Mouse (Mus musculus): Measurements from ENCODE around the gene Mlec.

Gene Mlec

DNA sequence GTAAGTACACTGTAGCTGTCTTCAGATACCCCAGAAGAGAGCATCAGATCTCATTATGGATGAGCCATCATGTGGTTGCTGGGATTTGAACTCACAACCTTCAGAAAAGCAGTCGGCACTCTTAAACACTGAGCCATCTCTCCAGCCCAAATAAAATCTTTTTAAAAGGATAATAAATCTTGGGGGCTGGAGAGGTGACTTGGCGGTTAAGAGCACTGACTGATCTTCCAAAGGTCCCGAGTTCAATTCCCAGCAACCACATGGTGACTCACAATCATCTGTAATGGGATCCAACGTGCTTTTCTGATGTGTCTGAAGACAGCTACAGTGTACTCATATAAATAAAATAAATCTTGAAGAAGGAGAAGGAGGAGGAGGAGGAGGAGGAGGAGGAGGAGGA, 6.5 kb upstream of the Mlec start:
- ChIA-PET POLR2A (interaction anchor here in 3 of 4 experiments (0.8 to 2.3 kb wide), 9 partner anchors 9 to 44 kb away, joined by 3 to 34 read pairs (median 6); partner anchors contain the start of gene Cabp1 (in 1 of the 3)), CTCF (interaction anchor here in 3 of 4 experiments (0.7 to 2.7 kb wide), 14 partner anchors 10 to 835 kb away, joined by 3 to 43 read pairs (median 5); no protein-coding TSS in a partner anchor)

DNA sequence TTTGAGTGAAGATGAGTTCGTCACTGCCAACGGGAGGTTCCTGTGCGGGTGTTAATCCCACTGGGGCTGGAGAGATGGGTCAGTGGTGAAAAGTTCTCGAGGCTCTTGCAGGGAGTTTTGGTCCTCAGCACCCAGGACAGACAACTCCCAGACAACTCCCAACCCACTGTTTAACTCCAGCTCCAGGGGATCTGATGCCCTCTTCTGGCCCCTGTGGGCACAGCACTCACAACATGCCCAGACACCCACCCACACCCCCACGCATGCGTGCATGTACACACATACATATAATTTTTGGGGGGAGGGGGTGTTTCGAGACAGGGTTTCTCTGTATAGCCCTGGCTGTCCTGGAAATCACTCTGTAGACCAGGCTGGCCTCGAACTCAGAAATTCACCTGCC, 5.6 kb upstream of the Mlec start:
- CTCF ChIA-PET, result interaction anchor here (0.5 to 2.5 kb wide), 19 partner anchors 11 to 783 kb away, joined by 3 to 12 read pairs (median 4); partner anchors contain the start of genes Kctd10 (in 1 of the 4) and Unc119b (in 1 of the 4)
- POLR2A ChIA-PET, result interaction anchor here in 3 of 4 experiments (0.8 to 14.5 kb wide), 13 partner anchors 10 to 454 kb away, joined by 3 to 367 read pairs (median 4); partner anchors contain the start of gene Unc119b (in 2 of the 3)

DNA sequence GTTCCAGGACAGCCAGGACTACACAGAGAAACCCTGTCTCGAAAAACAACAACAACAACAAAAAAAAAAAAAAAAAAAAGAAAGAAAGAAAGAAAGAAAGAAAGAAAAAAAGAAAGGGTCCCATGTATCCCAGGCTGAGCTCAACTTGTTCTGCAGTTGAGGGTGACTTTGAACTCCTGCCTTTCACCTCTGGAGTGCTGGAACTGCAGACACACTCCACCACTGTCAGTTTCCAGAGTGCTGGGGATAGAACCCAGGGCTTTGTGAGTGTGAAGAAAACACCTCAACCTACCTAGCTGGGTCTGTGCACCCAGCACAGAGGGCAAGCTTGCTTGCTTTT, 3.9 kb upstream of the Mlec start:
- CTCF ChIA-PET, result interaction anchor here in 3 of 4 experiments (0.6 to 2.5 kb wide), 5 partner anchors 10 to 182 kb away, joined by 3 to 12 read pairs (median 4); no protein-coding TSS in a partner anchor

DNA sequence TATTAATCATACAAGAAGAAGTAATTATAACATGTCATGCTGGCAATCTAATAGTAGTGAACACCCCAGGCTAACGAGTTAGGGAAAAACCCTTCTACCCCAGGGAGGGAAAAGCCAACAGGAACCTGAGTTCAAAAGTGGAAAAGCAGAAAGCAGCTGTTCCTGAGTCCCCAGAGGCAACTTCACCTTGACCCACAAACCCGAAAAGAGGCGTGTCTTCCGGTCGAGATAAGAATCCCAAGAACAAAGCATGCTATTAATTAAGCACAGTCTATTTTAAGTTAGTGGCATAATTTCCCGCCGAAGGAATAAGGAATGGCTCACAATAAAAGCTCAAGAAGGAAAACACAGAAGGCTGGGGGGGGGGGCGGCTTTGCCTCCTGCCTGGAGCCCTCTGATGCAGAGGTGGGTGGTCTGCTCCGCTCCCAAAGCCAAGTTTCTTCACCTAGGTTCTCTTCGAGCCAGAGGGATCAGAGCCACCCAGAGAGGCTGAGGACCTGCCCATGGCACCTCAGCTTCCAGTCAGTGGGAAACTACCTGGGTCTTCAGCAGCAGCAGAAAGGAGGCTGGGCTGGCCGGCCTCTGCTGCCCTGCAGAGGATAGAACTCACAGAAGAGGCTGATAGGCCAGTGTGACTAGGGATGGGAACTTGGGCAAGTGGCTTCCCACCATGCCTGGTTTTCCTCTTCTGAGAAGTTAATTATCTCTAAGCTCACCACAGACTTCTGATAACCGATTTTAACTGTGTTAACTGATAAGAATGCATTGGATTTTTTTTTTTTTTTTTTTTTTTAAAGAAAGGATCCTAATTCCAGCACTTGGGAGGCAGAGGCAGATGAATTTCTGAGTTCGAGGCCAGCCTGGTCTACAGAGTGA, 3.3 kb upstream of the Mlec start:
- ChIA-PET CTCF (interaction anchor here (0.6 to 2.5 kb wide), 16 partner anchors 10 to 456 kb away, joined by 3 to 16 read pairs (median 4); no protein-coding TSS in a partner anchor), POLR2A (interaction anchor here (0.5 to 14.5 kb wide), 38 partner anchors 9 to 1023 kb away, joined by 3 to 367 read pairs (median 4); partner anchors contain the start of genes Acads (in 2 of the 4), Unc119b (in 2 of the 4), 2210016L21Rik (in 1 of the 4) and Hnf1a (in 1 of the 4))

More for the DNA sequence above, 3.9 kb upstream of the Mlec start:
- POLR2A ChIA-PET, result interaction anchor here in 3 of 4 experiments (0.6 to 14.5 kb wide), 22 partner anchors 10 to 599 kb away, joined by 3 to 367 read pairs (median 4); partner anchors contain the start of genes Unc119b (in 2 of the 3), Acads (in 1 of the 3) and Rnf10 (in 1 of the 3)

DNA sequence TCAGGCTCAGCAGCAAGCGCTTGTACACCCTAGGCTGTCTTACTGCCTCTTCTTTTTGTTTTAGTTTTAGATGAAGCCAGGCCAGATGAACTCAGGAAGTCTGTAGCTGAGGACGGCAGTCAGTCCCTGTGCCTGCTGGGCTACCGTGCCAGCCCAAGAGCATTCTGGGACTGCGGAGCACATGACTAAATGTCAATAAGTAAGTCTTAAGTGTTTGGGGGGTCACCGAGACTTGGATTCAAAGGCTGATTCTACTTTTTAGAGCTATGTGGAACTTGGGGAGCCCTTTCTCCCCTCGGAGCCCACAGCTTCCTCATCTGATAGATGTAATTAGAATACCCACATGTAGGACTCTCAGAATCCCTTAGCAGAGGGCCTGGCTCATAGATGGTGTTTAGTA, 2.7 kb upstream of the Mlec start:
- ChIA-PET POLR2A (interaction anchor here (0.6 to 14.5 kb wide), 32 partner anchors 8 to 1023 kb away, joined by 3 to 367 read pairs (median 4); partner anchors contain the start of genes Acads (in 2 of the 4), Rnf10 (in 2 of the 4), Unc119b (in 2 of the 4) and 2210016L21Rik (in 1 of the 4)), CTCF (interaction anchor here (0.6 to 1.8 kb wide), 11 partner anchors 9 to 457 kb away, joined by 3 to 16 read pairs (median 4); no protein-coding TSS in a partner anchor)

DNA sequence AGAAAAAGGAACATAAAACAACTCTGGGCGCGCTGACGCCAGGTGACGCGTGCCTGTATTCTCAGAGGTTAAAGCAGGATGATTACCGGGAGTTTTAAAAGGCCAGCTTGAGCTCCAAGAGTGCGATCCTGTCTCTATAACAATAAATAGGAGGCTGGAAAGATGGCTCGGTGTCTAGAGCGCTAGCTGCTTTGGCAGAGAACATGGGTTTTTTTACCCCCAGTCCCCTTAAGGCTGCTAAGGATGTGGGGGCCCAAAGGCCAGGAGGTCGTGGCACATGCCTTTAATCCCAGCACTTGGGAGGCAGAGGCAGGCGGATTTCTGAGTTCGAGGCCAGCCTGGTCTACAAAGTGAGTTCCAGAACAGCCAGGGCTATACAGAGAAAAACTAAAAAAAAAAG, 1.2 kb upstream of the Mlec start:
- ChIA-PET POLR2A (interaction anchor here (0.6 to 14.5 kb wide), 64 partner anchors 7 to 384 kb away, joined by 3 to 367 read pairs (median 4); partner anchors contain the start of genes Unc119b (in 3 of the 4), Cabp1 (in 2 of the 4), Rnf10 (in 2 of the 4) and Acads (in 1 of the 4)), CTCF (interaction anchor here (0.7 to 2.2 kb wide), 12 partner anchors 14 to 279 kb away, joined by 3 to 8 read pairs (median 3); no protein-coding TSS in a partner anchor)

DNA sequence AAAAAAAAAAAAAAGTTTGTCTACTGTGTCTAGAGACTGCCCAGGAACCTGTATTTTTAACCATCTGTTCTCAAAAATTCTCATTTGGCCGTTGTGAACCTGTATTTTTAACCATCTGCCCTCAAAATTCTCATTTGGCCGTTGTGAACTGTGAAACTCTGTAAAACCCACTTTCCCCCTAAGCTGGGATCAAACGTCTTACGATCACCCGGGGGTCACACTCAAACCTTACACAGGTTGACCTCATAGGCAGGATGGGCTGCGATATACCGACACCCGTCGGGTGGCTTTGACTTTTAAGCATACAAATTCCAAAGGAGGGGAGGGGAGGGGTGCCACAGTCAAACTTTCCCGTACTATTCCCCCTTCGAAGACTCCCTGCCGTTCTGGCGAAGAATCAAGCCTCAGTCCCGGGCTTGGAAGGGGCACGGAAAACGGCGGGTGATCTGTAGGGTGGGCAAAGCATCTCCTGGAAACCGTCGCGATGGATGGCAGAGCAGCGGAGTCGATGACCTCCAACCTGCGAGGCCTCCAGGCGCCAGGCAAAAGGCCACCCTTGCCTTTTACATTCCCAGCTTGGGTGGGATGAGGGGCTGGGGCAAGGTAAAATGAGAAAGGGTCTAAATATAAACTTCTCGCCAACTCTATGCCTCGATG, 918 bp downstream of the Mlec start:
- POLR2A ChIA-PET, result interaction anchor here in 3 of 4 experiments (0.6 to 14.5 kb wide), 43 partner anchors 9 to 592 kb away, joined by 3 to 367 read pairs (median 6); partner anchors contain the start of genes Unc119b (in 3 of the 3), Dynll1 (in 2 of the 3), Acads (in 1 of the 3) and Cabp1 (in 1 of the 3)
- CTCF ChIA-PET, result interaction anchor here in 3 of 4 experiments (0.5 to 2.6 kb wide), 10 partner anchors 9 to 673 kb away, joined by 3 to 13 read pairs (median 3); partner anchors contain the start of gene Acads (in 1 of the 3)

DNA sequence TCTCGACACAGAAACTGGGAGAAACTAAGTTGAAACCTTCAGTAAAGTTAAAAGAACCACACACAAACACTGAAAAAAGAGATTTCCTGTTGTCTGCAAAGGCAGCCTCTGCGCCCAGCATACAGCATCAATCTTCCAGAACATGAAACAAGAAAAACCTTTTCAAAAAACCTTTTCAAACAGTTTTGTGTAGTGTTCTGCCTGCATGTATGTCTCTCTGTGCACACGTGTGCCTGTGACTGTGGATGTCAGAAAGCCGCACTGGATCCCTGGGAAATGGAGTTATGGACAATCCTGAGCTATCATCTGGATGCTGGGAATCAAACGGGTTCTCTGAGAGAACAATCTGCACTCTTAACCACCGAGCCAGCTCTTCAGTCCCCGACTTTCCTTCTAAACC, 1.6 kb downstream of the Mlec start:
- CTCF ChIA-PET, result interaction anchor here in 2 of 4 experiments (0.6 to 2.6 kb wide), 7 partner anchors 10 to 538 kb away, joined by 3 to 13 read pairs (median 4); no protein-coding TSS in a partner anchor

DNA sequence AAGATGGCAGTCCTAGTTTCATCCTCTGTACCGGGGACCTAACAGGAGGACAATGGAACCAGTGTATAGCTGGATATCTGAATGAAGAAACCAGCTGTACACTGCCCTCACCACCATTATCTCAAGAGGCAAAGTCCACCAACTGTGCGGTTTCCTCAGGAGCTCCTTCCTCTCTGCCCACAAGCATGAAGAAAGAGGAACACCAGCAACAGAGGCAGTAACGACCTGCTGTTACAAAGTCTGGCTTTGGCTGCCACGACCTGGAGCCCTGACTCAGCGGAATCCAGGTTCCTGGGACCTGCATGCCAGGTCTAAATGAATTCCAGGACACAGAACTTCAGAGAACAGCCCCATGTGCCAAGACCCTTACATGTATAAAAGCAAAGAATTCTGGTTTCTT, 2.1 kb downstream of the Mlec start:
- ChIA-PET CTCF (interaction anchor here in 1 of 4 experiments (1.0 to 1.5 kb wide), 4 partner anchors 31 to 192 kb away, joined by 3 to 5 read pairs (median 4); no protein-coding TSS in a partner anchor), POLR2A (interaction anchor here (0.6 to 14.5 kb wide), 38 partner anchors 8 to 590 kb away, joined by 3 to 367 read pairs (median 4); partner anchors contain the start of genes Acads (in 2 of the 4), Dynll1 (in 2 of the 4), Unc119b (in 2 of the 4) and Rplp0 (in 1 of the 4))

More for the DNA sequence above, 1.6 kb downstream of the Mlec start:
- POLR2A ChIA-PET, result interaction anchor here in 3 of 4 experiments (0.5 to 14.5 kb wide), 32 partner anchors 9 to 591 kb away, joined by 3 to 367 read pairs (median 6); partner anchors contain the start of genes Dynll1 (in 2 of the 3), Unc119b (in 2 of the 3), Acads (in 1 of the 3) and Hnf1a (in 1 of the 3)

DNA sequence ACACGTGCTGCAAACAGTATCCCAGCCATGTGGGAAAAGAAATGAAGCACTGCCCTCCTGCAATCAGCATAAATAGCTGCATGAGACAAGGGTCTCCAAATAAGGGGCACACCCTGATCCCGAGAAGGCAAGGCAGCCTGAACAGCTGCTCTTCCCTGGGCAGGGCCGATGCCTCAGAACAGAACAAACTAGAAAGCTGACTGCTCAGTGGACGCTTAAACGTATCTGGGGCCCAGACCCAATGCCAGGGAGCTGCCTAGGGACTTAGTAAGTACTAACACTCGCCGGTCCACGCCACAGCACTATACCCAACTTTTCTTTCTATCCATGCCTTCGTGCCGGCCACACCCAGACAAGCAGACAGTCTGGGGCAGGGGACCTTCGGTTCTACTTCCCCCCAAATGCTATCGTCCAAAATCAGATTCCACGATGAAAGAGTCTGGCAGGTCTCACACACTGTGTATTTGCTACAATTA, 2.8 kb downstream of the Mlec start:
- CTCF ChIA-PET, result interaction anchor here in 1 of 4 experiments (1.0 to 1.5 kb wide), 4 partner anchors 30 to 192 kb away, joined by 3 to 5 read pairs (median 4); no protein-coding TSS in a partner anchor
- POLR2A ChIA-PET, result interaction anchor here (0.6 to 14.5 kb wide), 34 partner anchors 10 to 404 kb away, joined by 3 to 367 read pairs (median 4); partner anchors contain the start of genes Acads (in 2 of the 4), Unc119b (in 2 of the 4), Dynll1 (in 1 of the 4) and Rplp0 (in 1 of the 4)

DNA sequence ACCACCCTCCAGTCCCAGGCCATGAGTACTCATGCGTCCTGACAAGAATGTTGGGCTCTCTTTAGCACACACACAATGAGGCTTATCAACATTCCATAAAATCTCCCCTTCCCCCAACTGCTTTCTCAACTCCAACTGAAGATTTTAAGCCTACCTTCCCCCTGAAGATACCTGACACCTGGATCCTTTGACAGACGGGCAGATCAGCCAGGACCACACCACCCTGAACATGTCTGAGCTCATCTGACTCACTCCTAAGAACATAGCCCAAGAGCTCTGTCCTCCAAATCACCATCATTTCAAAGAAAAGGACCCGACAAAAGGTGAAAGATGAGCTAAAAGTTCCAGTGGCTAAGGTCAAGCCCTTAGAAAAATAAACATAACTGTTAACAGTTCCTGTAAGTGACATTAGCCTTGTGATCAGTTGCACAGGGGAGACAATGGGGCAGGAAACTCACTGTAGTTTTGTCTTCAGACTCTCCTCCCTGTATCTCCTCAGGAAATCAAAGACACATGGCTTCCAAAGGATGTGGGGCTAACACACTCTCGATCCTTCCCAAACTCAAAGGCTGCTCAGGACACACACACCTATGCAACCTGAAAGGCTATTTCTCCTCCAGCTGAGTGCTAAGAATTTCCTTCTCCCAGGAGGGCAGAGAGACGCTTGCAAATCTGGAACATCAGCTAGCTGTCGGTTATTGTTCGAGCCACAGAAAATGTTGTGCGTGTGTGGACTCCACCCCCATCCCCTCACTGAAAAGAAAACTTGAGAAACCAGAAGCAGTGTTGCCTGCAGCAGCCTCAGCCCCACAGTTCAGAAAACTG, 5.6 kb downstream of the Mlec start:
- ChIA-PET POLR2A (interaction anchor here (0.6 to 14.5 kb wide), 61 partner anchors 7 to 584 kb away, joined by 3 to 367 read pairs (median 4); partner anchors contain the start of genes Unc119b (in 4 of the 4), Acads (in 3 of the 4), Pop5 (in 2 of the 4) and Cabp1 (in 1 of the 4)), CTCF (interaction anchor here (0.5 to 4.3 kb wide), 26 partner anchors 10 to 872 kb away, joined by 3 to 25 read pairs (median 4); partner anchors contain the start of gene Pop5 (in 1 of the 4))

DNA sequence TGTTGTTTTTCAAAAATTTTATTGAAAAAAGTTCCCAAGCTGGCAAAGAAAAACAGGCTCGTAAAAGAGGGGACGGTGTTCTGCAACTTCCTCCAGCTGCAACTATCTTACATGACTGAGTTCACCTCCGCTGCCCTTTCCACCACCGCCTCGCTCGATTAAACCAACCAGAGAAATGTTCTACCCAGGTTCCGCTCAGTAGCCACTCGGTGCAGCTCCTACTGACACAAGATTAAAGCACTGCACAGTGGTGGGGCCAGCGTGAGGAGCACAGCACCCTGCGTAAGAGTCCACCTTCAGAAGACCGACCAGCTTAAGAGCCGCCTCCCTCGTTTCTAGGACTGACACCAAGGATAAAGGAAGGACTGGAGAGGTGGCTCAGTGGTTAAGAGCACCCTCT, 6.5 kb downstream of the Mlec start:
- POLR2A ChIA-PET, result interaction anchor here (0.5 to 14.5 kb wide), 44 partner anchors 7 to 583 kb away, joined by 3 to 367 read pairs (median 5); partner anchors contain the start of genes Unc119b (in 3 of the 4), Acads (in 2 of the 4), Dynll1 (in 1 of the 4) and Fam222a (in 1 of the 4)
- CTCF ChIA-PET, result interaction anchor here (0.5 to 4.3 kb wide), 23 partner anchors 9 to 872 kb away, joined by 3 to 25 read pairs (median 4); partner anchors contain the start of gene Unc119b (in 2 of the 4)

DNA sequence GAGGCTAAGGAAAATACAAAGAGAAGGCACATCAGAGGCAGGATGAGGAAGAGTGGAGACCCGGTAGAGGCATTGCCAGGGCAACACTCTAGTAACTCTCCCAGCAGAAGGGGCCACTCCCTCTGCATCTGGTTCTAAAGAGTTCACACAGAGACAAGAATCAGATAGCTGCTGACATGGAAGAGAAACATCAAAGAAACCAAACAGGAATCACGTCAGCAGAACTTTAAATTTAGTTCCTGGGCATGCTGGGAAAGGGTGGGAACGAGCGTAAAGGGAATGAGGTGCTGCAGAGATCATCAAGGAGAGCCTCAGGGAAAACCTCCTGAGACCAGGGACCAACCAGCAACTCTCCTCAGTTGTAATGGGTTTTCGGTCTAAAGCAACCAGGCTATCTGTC, 7.0 kb downstream of the Mlec start:
- CTCF ChIA-PET, result interaction anchor here (0.5 to 4.3 kb wide), 12 partner anchors 10 to 172 kb away, joined by 3 to 25 read pairs (median 4); partner anchors contain the start of gene Unc119b (in 2 of the 4)
- POLR2A ChIA-PET, result interaction anchor here in 3 of 4 experiments (0.5 to 14.5 kb wide), 30 partner anchors 8 to 373 kb away, joined by 3 to 367 read pairs (median 6); partner anchors contain the start of genes Unc119b (in 3 of the 3), Acads (in 2 of the 3), Dynll1 (in 1 of the 3) and Mlec (in 1 of the 3)

DNA sequence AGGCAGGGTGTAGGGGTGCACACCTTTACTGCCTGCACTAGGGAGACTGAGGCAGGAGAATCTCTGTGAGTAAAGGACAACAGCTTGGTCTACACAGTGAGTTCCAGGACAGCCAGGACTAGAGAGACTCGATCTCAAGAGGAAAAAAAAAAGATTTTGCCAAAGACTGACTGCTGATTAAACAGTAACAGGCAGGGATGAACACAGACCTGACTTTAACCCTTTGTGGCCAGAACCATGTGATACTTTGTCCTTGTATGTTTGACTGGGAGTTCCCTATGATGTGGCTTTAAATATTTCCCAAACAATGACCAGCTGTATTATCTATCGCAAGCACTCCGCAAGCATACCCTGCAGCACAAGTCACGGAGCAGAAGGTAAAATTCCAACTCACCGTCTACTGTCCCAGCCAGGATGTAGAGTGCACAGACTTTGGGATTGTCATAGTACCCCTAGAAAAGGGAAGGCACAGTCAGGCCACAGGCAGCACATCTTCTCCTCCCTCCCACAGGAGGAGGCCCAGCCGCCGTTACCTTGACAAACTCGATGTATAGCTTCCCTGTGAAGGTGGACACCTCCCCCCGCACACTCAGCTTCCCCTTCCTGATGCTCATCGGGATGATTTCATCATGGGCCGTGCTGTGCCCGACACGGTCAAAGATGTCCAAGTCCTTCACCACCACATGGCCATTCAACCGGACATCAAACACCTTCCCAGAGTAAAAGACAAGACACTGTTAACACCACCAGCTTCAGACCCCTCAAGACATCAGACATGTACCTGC, 8.1 kb downstream of the Mlec start:
- ChIA-PET POLR2A (interaction anchor here in 3 of 4 experiments (0.6 to 14.5 kb wide), 16 partner anchors 9 to 446 kb away, joined by 3 to 367 read pairs (median 8); partner anchors contain the start of genes Unc119b (in 3 of the 3), Acads (in 2 of the 3), Mlec (in 2 of the 3) and Rnf10 (in 1 of the 3)), CTCF (interaction anchor here in 3 of 4 experiments (0.6 to 4.3 kb wide), 8 partner anchors 8 to 421 kb away, joined by 3 to 25 read pairs (median 4); partner anchors contain the start of genes Mlec (in 1 of the 3) and Unc119b (in 1 of the 3))

Data from embryonic stem cell, embryonic (primary cell).